Mouse (Mus musculus) intestine, embryonic 16.5 days (tissue): ENCODE data around the gene Scn8a. TPM values are rescaled to one million over a fixed set of nuclear protein-coding genes. Genes with fewer than 3 reads are reported as not detected.

Source experiments
- ATAC-seq: fragments of 200-750 bp; cut with Nextera tagmentation; 2 replicates; pipeline ENCODE4 v1.8.0; 2017; ENCODE audit warnings: moderate TSS enrichment, moderate library complexity
- H3K27ac ChIP-seq: fragments of 300-500 bp; sonication (generic); 2 replicates; pipeline ENCODE4 v1.5.1; 2014; ENCODE audit warnings: mild to moderate bottlenecking, low read length
- H3K27me3 ChIP-seq: fragments of 300-500 bp; sonication (generic); replicated peaks from 2 replicates; pipeline ENCODE4 v1.6.1; 2014; ENCODE audit warnings: low read length, control low read depth, mixed read lengths; ENCODE audit not compliant: control insufficient read depth, insufficient read depth
- H3K36me3 ChIP-seq: fragments of 300-500 bp; sonication (generic); 2 replicates; pipeline ENCODE4 v1.6.1; 2014; ENCODE audit warnings: low read length, control low read depth; ENCODE audit not compliant: control insufficient read depth, insufficient read depth
- H3K4me1 ChIP-seq: fragments of 300-500 bp; sonication (generic); 2 replicates; pipeline ENCODE4 v1.6.1; 2014; ENCODE audit warnings: low read length, control low read depth, mixed read lengths; ENCODE audit not compliant: control insufficient read depth, insufficient read depth
- H3K4me2 ChIP-seq: fragments of 300-500 bp; sonication (generic); 2 replicates; pipeline ENCODE4 v1.6.1; 2014; ENCODE audit warnings: low read depth, low read length, control low read depth
- H3K4me3 ChIP-seq: fragments of 300-500 bp; sonication (generic); 2 replicates; pipeline ENCODE4 v1.5.1; 2014; ENCODE audit warnings: mild to moderate bottlenecking, low read length
- H3K9ac ChIP-seq: fragments of 300-500 bp; sonication (generic); 2 replicates; pipeline ENCODE4 v1.6.1; 2014; ENCODE audit warnings: low read depth, low read length
- H3K9me3 ChIP-seq: fragments of 300-500 bp; sonication (generic); 2 replicates; pipeline ENCODE4 v1.6.1; 2016; ENCODE audit warnings: low read length, control low read depth; ENCODE audit not compliant: control insufficient read depth
- WGBS: fragments of 180-500 bp; shearing (Covaris S2); extraction: QIAGEN DNeasy Blood & Tissue Kit; methylation state at CpG from one replicate; pipeline ENCODE4 v1.1.7; 2014; 5-methylcytosine and 5-hydroxymethylcytosine counted together
- polyA plus RNA-seq: library from polyadenylated mRNA; unstranded; fragments of >200 nt; fragmentation: Nextera tagmentation; extraction: Ambion mirVana; gene quantifications from 2 replicates; pipeline ENCODE4 v1.2.1, GENCODE M21; 2015

Gene Scn8a
- polyA plus RNA-seq, 1 experiment from 2014 or later: 0.95 TPM

GRCm38 (mm10) chr15:100836729-100837128 is 32.9 kb upstream of the Scn8a start:
- Histone ChIP-seq H3K27me3 (no peaks in the 10 kb centered on the region), H3K27ac (no peak overlapping the region), H3K36me3 (no peaks in the 10 kb centered on the region), H3K4me3 (no peak overlapping the region), H3K9ac (no peak overlapping the region), H3K9me3 (peaks cover 7% of the 10 kb centered on the region), H3K4me2 (no peak overlapping the region), H3K4me1 (no peaks in the 10 kb centered on the region)
- 81% methylated on average over 8 of the region's 8 CpGs for WGBS
- no peak for ATAC-seq

- no peak overlapping the region for H3K4me3 ChIP-seq
- ATAC-seq: peak; percentile 53; the same call in 1 of the 2 replicates
- no peaks in the 10 kb centered on the region for H3K27me3 ChIP-seq
- H3K9ac ChIP-seq: no peak overlapping the region
- no peaks in the 10 kb centered on the region for H3K36me3 ChIP-seq
- peaks cover 7% of the 10 kb centered on the region for H3K9me3 ChIP-seq
- 32% methylated on average over 12 of the region's 12 CpGs for WGBS
- H3K4me1 ChIP-seq: no peaks in the 10 kb centered on the region
- no peak overlapping the region for H3K27ac ChIP-seq
- H3K4me2 ChIP-seq: no peak overlapping the region
Measured at GRCm38 (mm10) chr15:100838607-100839207, 31.0 kb upstream of the Scn8a start.

GRCm38 (mm10) chr15:100844336-100844735 is 25.3 kb upstream of the Scn8a start:
- Histone ChIP-seq H3K9me3 (peaks cover 4% of the 10 kb centered on the region; the same call in 1 of the 2 replicates), H3K4me1 (peaks cover 7% of the 10 kb centered on the region; the same call in 1 of the 2 replicates), H3K27me3 (no peaks in the 10 kb centered on the region), H3K4me3 (no peak overlapping the region), H3K27ac (no peak overlapping the region), H3K36me3 (no peaks in the 10 kb centered on the region), H3K4me2 (no peak overlapping the region), H3K9ac (no peak overlapping the region)
- no peak for ATAC-seq
- 72% methylated on average over 7 of the region's 7 CpGs for WGBS

- WGBS: 48% methylated on average over 26 of the region's 26 CpGs
- no peak overlapping the region for H3K4me3 ChIP-seq
- no peaks in the 10 kb centered on the region for H3K36me3 ChIP-seq
- ATAC-seq: no peak; the same call in 1 of the 2 replicates
- no peak overlapping the region for H3K4me2 ChIP-seq
- peaks cover 7% of the 10 kb centered on the region; the same call in 1 of the 2 replicates for H3K4me1 ChIP-seq
- no peak overlapping the region for H3K9ac ChIP-seq
- no peaks in the 10 kb centered on the region for H3K27me3 ChIP-seq
- peaks cover 4% of the 10 kb centered on the region; the same call in 1 of the 2 replicates for H3K9me3 ChIP-seq
- H3K27ac ChIP-seq: peak overlapping the region; percentile 61
Measured at GRCm38 (mm10) chr15:100845049-100845879, 24.4 kb upstream of the Scn8a start.

GRCm38 (mm10) chr15:100847193-100847592 is 22.5 kb upstream of the Scn8a start:
- 86% methylated on average over 6 of the region's 6 CpGs for WGBS
- H3K4me1 ChIP-seq: peaks cover 7% of the 10 kb centered on the region; the same call in 1 of the 2 replicates
- no peaks in the 10 kb centered on the region for H3K27me3 ChIP-seq
- no peak overlapping the region for H3K27ac ChIP-seq
- no peak overlapping the region for H3K4me3 ChIP-seq
- H3K4me2 ChIP-seq: no peak overlapping the region
- peaks cover 4% of the 10 kb centered on the region; the same call in 1 of the 2 replicates for H3K9me3 ChIP-seq
- no peak overlapping the region for H3K9ac ChIP-seq
- H3K36me3 ChIP-seq: no peaks in the 10 kb centered on the region
- no peak for ATAC-seq

- H3K27me3 ChIP-seq: no peaks in the 10 kb centered on the region
- H3K36me3 ChIP-seq: no peaks in the 10 kb centered on the region
- 54% methylated on average over 3 of the region's 3 CpGs for WGBS
- H3K27ac ChIP-seq: no peak overlapping the region
- ATAC-seq: no peak
- no peak overlapping the region for H3K4me3 ChIP-seq
- no peaks in the 10 kb centered on the region for H3K9me3 ChIP-seq
- no peaks in the 10 kb centered on the region for H3K4me1 ChIP-seq
- H3K4me2 ChIP-seq: no peak overlapping the region
- no peak overlapping the region for H3K9ac ChIP-seq
Measured at GRCm38 (mm10) chr15:100857586-100857985, 12.1 kb upstream of the Scn8a start.

- no peak for ATAC-seq
- H3K4me3 ChIP-seq: no peak overlapping the region
- H3K9me3 ChIP-seq: 0 out of 2 replicates have a peak, but pooled peaks cover 4% of the 10 kb centered on the region
- 28% methylated on average over 5 of the region's 5 CpGs for WGBS
- no peaks in the 10 kb centered on the region for H3K36me3 ChIP-seq
- H3K4me2 ChIP-seq: no peak overlapping the region
- H3K4me1 ChIP-seq: no peaks in the 10 kb centered on the region
- H3K27me3 ChIP-seq: no peaks in the 10 kb centered on the region
- H3K9ac ChIP-seq: no peak overlapping the region
- H3K27ac ChIP-seq: no peak overlapping the region
Measured at GRCm38 (mm10) chr15:100860856-100861255, 8.8 kb upstream of the Scn8a start.

- ATAC-seq: no peak
- no peak overlapping the region for H3K27ac ChIP-seq
- no peaks in the 10 kb centered on the region for H3K36me3 ChIP-seq
- WGBS: 48% methylated on average over 3 of the region's 3 CpGs
- H3K9ac ChIP-seq: no peak overlapping the region
- H3K27me3 ChIP-seq: peaks cover 16% of the 10 kb centered on the region
- H3K9me3 ChIP-seq: 0 out of 2 replicates have a peak, but pooled peaks cover 4% of the 10 kb centered on the region
- no peak overlapping the region for H3K4me2 ChIP-seq
- peaks cover 5% of the 10 kb centered on the region for H3K4me1 ChIP-seq
- H3K4me3 ChIP-seq: no peak overlapping the region
Measured at GRCm38 (mm10) chr15:100865556-100865955, 4.1 kb upstream of the Scn8a start.

GRCm38 (mm10) chr15:100870001-100870774 is 530 bp downstream of the Scn8a start:
- peak overlapping the region; percentile 40; the same call in 1 of the 2 replicates for H3K9ac ChIP-seq
- H3K4me2 ChIP-seq: peak overlapping the region; percentile 95
- H3K9me3 ChIP-seq: 0 out of 2 replicates have a peak, but pooled peaks cover 4% of the 10 kb centered on the region
- H3K4me1 ChIP-seq: peaks cover 11% of the 10 kb centered on the region
- H3K36me3 ChIP-seq: no peaks in the 10 kb centered on the region
- peaks cover 46% of the 10 kb centered on the region for H3K27me3 ChIP-seq
- H3K27ac ChIP-seq: no peak overlapping the region
- peak overlapping the region; percentile 67 for H3K4me3 ChIP-seq
- peak; percentile 82 for ATAC-seq
- WGBS: 4% methylated on average over 41 of the region's 66 CpGs
